Mouse (Mus musculus) liver, embryonic 14.5 days (tissue): ENCODE data around the gene Eng. TPM values are rescaled to one million over a fixed set of nuclear protein-coding genes. Genes with fewer than 3 reads are reported as not detected.
A peak's percentile ranks its signal among the peaks of the same experiment; 100 is the strongest.

Experiments used
- ATAC-seq: fragments of 200-750 bp; cut with Nextera tagmentation; 2 replicates; pipeline ENCODE4 v1.8.0; 2017; ENCODE audit warnings: moderate number of reproducible peaks, mild to moderate bottlenecking, moderate library complexity; ENCODE audit not compliant: insufficient read depth
- DNase-seq, 3 experiments: peaks; one replicate each; pipeline ENCODE4 v3.0.0-alpha.2; 2012 to 2013; ENCODE audit warnings: low read depth in 3 of 3, low spot score in 3 of 3
- H3K27ac ChIP-seq: fragments of 300-500 bp; sonication (generic); 2 replicates; pipeline ENCODE4 v1.5.1; 2014; ENCODE audit warnings: moderate library complexity, mild to moderate bottlenecking, control low read depth, inconsistent platforms
- H3K27me3 ChIP-seq: fragments of 300-500 bp; sonication (generic); 2 replicates; pipeline ENCODE4 v1.6.1; 2014; ENCODE audit warnings: mild to moderate bottlenecking, low read length, moderate library complexity; ENCODE audit not compliant: control insufficient read depth, insufficient read depth
- H3K36me3 ChIP-seq: fragments of 300-500 bp; sonication (generic); replicated peaks from 2 replicates; pipeline ENCODE4 v1.6.1; 2014; ENCODE audit warnings: low read depth; ENCODE audit not compliant: control insufficient read depth, insufficient read depth
- H3K4me1 ChIP-seq, 2 experiments: fragments of 200-500 bp in 1 of 2; fragments of 300-500 bp in 1 of 2; sonication (generic) in 1 of 2; replicated peaks; 2 replicates each; pipeline ENCODE4 v1.6.1; 2012 to 2014; ENCODE audit warnings: antibody characterized with exemption in 1 of 2, inconsistent platforms in 1 of 2, low read length in 1 of 2; ENCODE audit not compliant: control insufficient read depth in 2 of 2, insufficient read depth in 2 of 2
- H3K4me2 ChIP-seq: fragments of 300-500 bp; sonication (generic); 2 replicates; pipeline ENCODE4 v1.6.1; 2014; ENCODE audit warnings: low read depth, mild to moderate bottlenecking, control low read depth, moderate library complexity
- H3K4me3 ChIP-seq, 2 experiments: fragments of 200-500 bp in 1 of 2; fragments of 300-500 bp in 1 of 2; sonication (generic) in 1 of 2; 2 replicates each; pipeline ENCODE4 v1.5.1; 2012 to 2014; ENCODE audit warnings: low read depth in 2 of 2, low read length in 2 of 2, mild to moderate bottlenecking in 2 of 2, control low read depth in 1 of 2, inconsistent platforms in 1 of 2, moderate library complexity in 1 of 2; ENCODE audit not compliant: insufficient read depth in 1 of 2
- H3K9ac ChIP-seq: fragments of 300-500 bp; sonication (generic); replicated peaks from 2 replicates; pipeline ENCODE4 v1.6.1; 2014; ENCODE audit warnings: mild to moderate bottlenecking, control low read depth, moderate library complexity
- H3K9me3 ChIP-seq: fragments of 300-500 bp; sonication (generic); 2 replicates; pipeline ENCODE4 v1.6.1; 2016; ENCODE audit warnings: low read length, mixed read lengths; ENCODE audit not compliant: control insufficient read depth
- CTCF ChIP-seq: IDR thresholded peaks from 2 replicates; pipeline ENCODE4 v1.5.1; 2016; ENCODE audit warnings: antibody characterized with exemption, low read depth, control low read depth
- EP300 ChIP-seq: IDR thresholded peaks from 2 replicates; pipeline ENCODE4 v1.6.1; 2016; ENCODE audit warnings: antibody characterized with exemption, low read depth
- WGBS: fragments of 180-500 bp; shearing (Covaris S2); extraction: QIAGEN DNeasy Blood & Tissue Kit; methylation state at CpG from one replicate; pipeline ENCODE4 v1.1.7; 2014; ENCODE audit not compliant: insufficient replicate concordance; 5-methylcytosine and 5-hydroxymethylcytosine counted together
- polyA plus RNA-seq, 2 experiments: library from polyadenylated mRNA; depleted of rRNA in 1 of 2; stranded (reverse) in 1 of 2; unstranded in 1 of 2; fragments of >200 nt; fragmentation: Nextera tagmentation in 1 of 2; extraction: Ambion mirVana in 1 of 2; gene quantifications; 2 replicates each; pipeline versions ENCODE4 v1.2.1 to v1.2.3; 2012 to 2014

The Eng gene
- polyA plus RNA-seq, 2 experiments, result 13.9 to 15.4 TPM

- ATAC-seq (no peak), DNase-seq (no peak)
- H3K9ac ChIP-seq, result no peak overlapping the region
- no peak overlapping the region for H3K4me3 ChIP-seq
- H3K27ac ChIP-seq, result no peak overlapping the region
- no peaks in the 10 kb centered on the region for H3K9me3 ChIP-seq
- no peak overlapping the region for H3K4me2 ChIP-seq
- H3K36me3 ChIP-seq, result peaks cover 6% of the 10 kb centered on the region; the same call in 1 of the 2 replicates
- TF ChIP-seq EP300 (no peak), CTCF (no peak)
- H3K27me3 ChIP-seq, result no peaks in the 10 kb centered on the region
- peaks cover 0 to 5% of the 10 kb centered on the region in 2 experiments; a peak in 1 of 4 replicates for H3K4me1 ChIP-seq
- 79% methylated on average over 6 of the region's 6 CpGs for WGBS
These were observed 40.2 kb downstream of the Eng start for GRCm38 (mm10) chr2:32686640-32687039.

DNA sequence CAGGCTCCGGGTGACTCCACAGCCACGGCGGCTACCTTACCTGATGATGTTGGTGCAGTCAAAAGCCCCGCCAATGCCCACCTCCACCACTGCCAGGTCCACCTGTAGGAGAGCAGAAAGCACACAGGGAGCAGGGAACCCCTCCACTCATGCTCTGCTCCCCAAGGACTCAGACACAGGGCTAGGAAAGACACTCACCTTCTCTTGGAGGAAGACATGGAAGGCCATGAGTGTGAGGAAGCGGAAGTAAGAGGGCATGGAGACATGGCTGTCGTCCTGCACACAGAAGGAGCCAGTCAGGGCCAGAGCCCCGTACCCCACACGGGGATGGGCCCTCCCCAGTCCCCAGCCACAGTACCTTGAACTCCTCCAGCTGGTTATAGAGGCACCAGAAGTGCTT is 41.2 kb downstream of the Eng start:
- H3K27ac ChIP-seq, result no peak overlapping the region
- WGBS, result 80% methylated on average over 8 of the region's 8 CpGs
- H3K4me1 ChIP-seq, result peaks cover 5 to 7% of the 10 kb centered on the region in 2 experiments; a peak in 3 of 4 replicates
- no peak overlapping the region for H3K4me3 ChIP-seq
- H3K9me3 ChIP-seq, result no peaks in the 10 kb centered on the region
- TF ChIP-seq CTCF, result no peak
- TF ChIP-seq EP300, result no peak
- no peaks in the 10 kb centered on the region for H3K27me3 ChIP-seq
- no peak for ATAC-seq
- no peak for DNase-seq
- peaks cover 6% of the 10 kb centered on the region; the same call in 1 of the 2 replicates for H3K36me3 ChIP-seq
- no peak overlapping the region for H3K9ac ChIP-seq
- no peak overlapping the region for H3K4me2 ChIP-seq

GRCm38 (mm10) chr2:32689420-32689819 is 43.0 kb downstream of the Eng start:
- H3K9ac ChIP-seq, result no peak overlapping the region
- H3K4me3 ChIP-seq, result no peak overlapping the region
- TF ChIP-seq EP300, result no peak
- TF ChIP-seq CTCF, result peak; percentile 100
- DNase-seq (peak; percentile 76 to 78 (median 78)), ATAC-seq (0 out of 2 replicates have a peak, but pooled peaks have one; percentile 12)
- no peak overlapping the region for H3K27ac ChIP-seq
- 20% methylated on average over 5 of the region's 5 CpGs for WGBS
- peaks cover 13 to 14% of the 10 kb centered on the region in 2 experiments; a peak in 3 of 4 replicates for H3K4me1 ChIP-seq
- peaks cover 6% of the 10 kb centered on the region; the same call in 1 of the 2 replicates for H3K36me3 ChIP-seq
- no peak overlapping the region for H3K4me2 ChIP-seq
- H3K9me3 ChIP-seq, result no peaks in the 10 kb centered on the region
- no peaks in the 10 kb centered on the region for H3K27me3 ChIP-seq

DNA sequence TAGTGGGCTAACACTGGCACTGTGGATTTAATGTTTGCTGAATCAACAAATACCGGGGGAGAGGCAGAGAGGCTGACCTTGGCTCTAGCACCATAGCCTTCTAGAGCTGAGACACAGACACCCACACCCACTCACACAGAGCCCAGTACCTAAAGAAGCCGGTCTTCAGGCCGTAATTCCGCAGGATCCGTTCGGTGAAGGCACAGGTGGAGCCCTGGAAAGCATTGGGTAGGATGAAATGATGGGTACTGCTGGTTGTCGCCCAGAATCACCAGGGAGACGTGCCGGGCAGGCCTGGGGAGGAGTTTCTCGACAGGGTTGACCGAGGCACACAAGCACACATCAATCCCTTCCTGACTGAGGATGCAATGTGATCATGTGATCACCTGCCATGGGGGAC is 44.6 kb downstream of the Eng start:
- Histone ChIP-seq H3K9me3 (no peaks in the 10 kb centered on the region), H3K4me1 (peaks cover 13 to 14% of the 10 kb centered on the region in 2 experiments; a peak in 3 of 4 replicates), H3K27me3 (no peaks in the 10 kb centered on the region), H3K9ac (no peak overlapping the region), H3K4me2 (no peak overlapping the region; the same call in 1 of the 2 replicates), H3K4me3 (no peak overlapping the region), H3K36me3 (peaks cover 6% of the 10 kb centered on the region; the same call in 1 of the 2 replicates), H3K27ac (no peak overlapping the region)
- DNase-seq, result no peak
- no peak for ATAC-seq
- no peak for TF ChIP-seq CTCF
- 71% methylated on average over 11 of the region's 11 CpGs for WGBS

GRCm38 (mm10) chr2:32692496-32692895 is 46.1 kb downstream of the Eng start:
- DNase-seq, result no peak
- TF ChIP-seq EP300, result no peak
- no peak for TF ChIP-seq CTCF
- Histone ChIP-seq H3K9me3 (no peaks in the 10 kb centered on the region), H3K4me3 (peak overlapping the region in 1 of 2 experiments; percentile 85; a peak in 1 of 4 replicates), H3K4me1 (peaks cover 13 to 14% of the 10 kb centered on the region in 2 experiments; a peak in 3 of 4 replicates), H3K4me2 (peak overlapping the region; percentile 99), H3K27me3 (no peaks in the 10 kb centered on the region), H3K27ac (no peak overlapping the region), H3K36me3 (peaks cover 3% of the 10 kb centered on the region; the same call in 1 of the 2 replicates), H3K9ac (no peak overlapping the region)
- WGBS, result 86% methylated on average over 14 of the region's 14 CpGs
- ATAC-seq, result no peak
